Mouse (Mus musculus) forebrain, postnatal 0 days (tissue): ENCODE measurements around the gene Tcf20. TPM values are rescaled to one million over a fixed set of nuclear protein-coding genes. Genes with fewer than 3 reads are reported as not detected.
A peak's percentile ranks its signal among the peaks of the same experiment; 100 is the strongest.

ENCODE experiments used
- ATAC-seq: fragments of 200-750 bp; cut with Nextera tagmentation; 2 replicates; pipeline ENCODE4 v1.8.0; 2017; ENCODE audit warnings: mild to moderate bottlenecking, moderate library complexity
- DNase-seq: peaks from one replicate; pipeline ENCODE4 v3.0.0-alpha.2; 2015
- H3K27ac ChIP-seq: fragments of 300-500 bp; sonication (generic); 2 replicates; pipeline ENCODE4 v1.5.1; 2014; ENCODE audit warnings: low read depth, mild to moderate bottlenecking, antibody characterized with exemption, low read length, moderate library complexity, mixed read lengths
- H3K27me3 ChIP-seq: fragments of 300-500 bp; sonication (generic); 2 replicates; pipeline ENCODE4 v1.6.1; 2014; ENCODE audit warnings: mild to moderate bottlenecking, low read length, mixed read lengths; ENCODE audit not compliant: insufficient read depth
- H3K36me3 ChIP-seq: fragments of 300-500 bp; sonication (generic); 2 replicates; pipeline ENCODE4 v1.6.1; 2014; ENCODE audit warnings: mild to moderate bottlenecking, moderate library complexity; ENCODE audit not compliant: insufficient read depth
- H3K4me1 ChIP-seq: fragments of 300-500 bp; sonication (generic); 2 replicates; pipeline ENCODE4 v1.6.1; 2014; ENCODE audit warnings: antibody characterized with exemption; ENCODE audit not compliant: insufficient read depth
- H3K4me2 ChIP-seq: fragments of 300-500 bp; sonication (generic); 2 replicates; pipeline ENCODE4 v1.6.1; 2014; ENCODE audit warnings: low read depth, mild to moderate bottlenecking, moderate library complexity
- H3K4me3 ChIP-seq: fragments of 300-500 bp; sonication (generic); 2 replicates; pipeline ENCODE4 v1.5.1; 2014; ENCODE audit warnings: low read depth, low read length, mixed read lengths
- H3K9ac ChIP-seq: fragments of 300-500 bp; sonication (generic); 2 replicates; pipeline ENCODE4 v1.6.1; 2014; ENCODE audit warnings: mild to moderate bottlenecking
- H3K9me3 ChIP-seq: fragments of 300-500 bp; sonication (generic); 2 replicates; pipeline ENCODE4 v1.6.1; 2016; ENCODE audit warnings: low read length
- CTCF ChIP-seq: sonication (generic); IDR thresholded peaks from 2 replicates; pipeline ENCODE4 v1.5.1; 2016; ENCODE audit warnings: antibody characterized with exemption, control low read depth, low read depth
- WGBS: fragments of 180-500 bp; shearing (Covaris S2); extraction: QIAGEN DNeasy Blood & Tissue Kit; methylation state at CpG from one replicate; pipeline ENCODE4 v1.1.7; 2014; 5-methylcytosine and 5-hydroxymethylcytosine counted together
- polyA plus RNA-seq: library from polyadenylated mRNA; unstranded; fragments of >200 nt; fragmentation: Nextera tagmentation; extraction: Ambion mirVana; gene quantifications from 2 replicates; pipeline ENCODE4 v1.2.1, GENCODE M21; 2015
- total RNA-seq: library from RNA; depleted of rRNA; stranded (reverse); fragments of >200 nt; gene quantifications from 2 replicates; pipeline ENCODE4 v1.2.3, GENCODE M21; 2014

Gene Tcf20
- total and polyA plus RNA-seq, 2 experiments from 2014 or later: 12.2 to 150 TPM

DNA sequence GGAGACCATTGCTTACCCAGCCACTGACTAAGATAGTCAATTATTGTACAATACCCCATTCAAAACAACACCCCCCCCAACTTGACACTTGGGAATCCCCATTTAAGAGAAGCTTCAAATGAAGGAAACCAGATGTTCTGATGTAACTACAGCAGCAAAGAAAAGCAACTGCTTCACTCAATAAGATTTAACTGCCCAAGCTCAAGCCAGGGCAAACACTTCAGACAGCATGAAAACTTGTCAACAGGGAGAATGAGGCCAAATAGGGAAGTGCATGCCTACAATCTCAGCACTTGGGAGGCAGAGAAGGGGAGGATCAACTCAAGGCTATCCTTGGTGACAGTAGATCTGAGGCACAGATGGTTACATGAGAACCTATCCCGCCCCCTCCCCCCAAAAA lies 166.0 kb downstream of the Tcf20 start:
- Histone ChIP-seq H3K9ac (no peak overlapping the region), H3K27me3 (no peaks in the 10 kb centered on the region), H3K36me3 (peaks cover 8% of the 10 kb centered on the region; the same call in 1 of the 2 replicates), H3K4me3 (no peak overlapping the region), H3K27ac (no peak overlapping the region), H3K4me2 (no peak overlapping the region), H3K9me3 (no peaks in the 10 kb centered on the region), H3K4me1 (no peaks in the 10 kb centered on the region)
- no peak for ATAC-seq
- no peak for TF ChIP-seq CTCF
- no peak for DNase-seq
- 88% methylated on average over 1 of the region's 1 CpGs for WGBS

DNA sequence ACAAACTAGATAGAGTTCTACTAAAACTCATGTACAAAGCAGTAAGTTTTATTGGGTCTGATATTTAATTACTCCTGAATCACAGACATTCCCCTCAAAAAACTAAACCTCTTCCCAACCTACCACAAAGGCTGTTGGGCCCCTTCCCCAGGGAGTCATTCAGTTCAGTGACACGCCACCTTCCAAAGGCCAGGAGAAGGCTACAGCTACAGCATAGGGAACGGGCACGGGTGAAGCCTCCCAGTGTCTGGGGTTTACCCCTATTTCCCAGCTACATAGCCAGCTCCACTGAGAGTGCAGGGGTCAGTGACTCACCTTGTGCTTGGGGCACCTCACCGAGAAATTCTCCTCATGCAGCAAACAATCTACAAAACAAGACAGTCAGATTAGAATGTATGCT lies 172.4 kb downstream of the Tcf20 start:
- H3K27me3 ChIP-seq: no peaks in the 10 kb centered on the region
- peaks cover 15% of the 10 kb centered on the region; the same call in 1 of the 2 replicates for H3K36me3 ChIP-seq
- H3K4me3 ChIP-seq: no peak overlapping the region
- no peak overlapping the region for H3K4me2 ChIP-seq
- DNase-seq (no peak), ATAC-seq (no peak)
- WGBS: 78% methylated on average over 4 of the region's 4 CpGs
- no peak for TF ChIP-seq CTCF
- H3K4me1 ChIP-seq: no peaks in the 10 kb centered on the region
- no peaks in the 10 kb centered on the region for H3K9me3 ChIP-seq
- no peak overlapping the region for H3K27ac ChIP-seq
- H3K9ac ChIP-seq: no peak overlapping the region

DNA sequence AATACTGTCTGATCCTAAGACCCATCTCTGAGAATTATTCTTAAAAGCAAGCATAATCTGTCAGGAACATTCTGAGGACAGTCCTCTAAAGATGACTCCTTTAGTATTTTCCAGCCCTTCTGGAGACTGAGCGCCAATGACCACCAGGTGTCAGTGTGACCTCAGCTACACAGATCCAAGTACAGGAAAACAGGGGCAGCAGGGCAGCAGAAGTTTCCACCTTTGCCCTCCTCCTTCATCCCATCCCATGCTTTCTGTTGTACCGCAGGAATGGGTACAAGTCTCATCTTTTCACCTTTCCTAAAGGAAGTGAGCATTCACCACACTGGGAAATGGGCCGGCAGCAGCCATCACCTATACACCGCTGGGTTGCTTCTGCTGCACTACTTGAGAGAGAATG lies 172.9 kb downstream of the Tcf20 start:
- DNase-seq (peak; percentile 63), ATAC-seq (peak; percentile 51; the same call in 1 of the 2 replicates)
- Histone ChIP-seq H3K36me3 (peaks cover 15% of the 10 kb centered on the region; the same call in 1 of the 2 replicates), H3K27me3 (no peaks in the 10 kb centered on the region), H3K9ac (no peak overlapping the region), H3K4me1 (peaks cover 2% of the 10 kb centered on the region), H3K9me3 (no peaks in the 10 kb centered on the region), H3K4me3 (no peak overlapping the region), H3K27ac (no peak overlapping the region), H3K4me2 (no peak overlapping the region)
- TF ChIP-seq CTCF: peak; percentile 84
- 63% methylated on average over 4 of the region's 4 CpGs for WGBS

DNA sequence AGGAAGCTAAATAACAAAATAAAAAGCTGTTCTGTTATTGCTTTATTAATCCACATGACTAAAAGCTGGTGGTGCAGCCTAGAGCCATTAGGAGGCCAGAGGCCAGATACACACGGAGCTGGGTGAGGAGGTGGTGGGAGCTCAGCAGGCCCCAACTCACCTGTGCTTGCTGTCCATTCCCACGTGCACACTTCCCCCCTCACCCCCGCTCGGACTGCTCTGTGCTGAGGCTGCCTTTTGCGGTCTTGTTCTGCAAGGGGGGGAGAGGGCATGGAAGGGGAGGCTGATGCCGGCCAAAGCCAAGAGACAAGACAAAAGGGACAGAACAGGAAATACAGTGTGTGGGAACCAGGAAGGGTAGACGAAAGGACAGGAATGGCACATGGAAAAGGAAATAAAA lies 173.4 kb downstream of the Tcf20 start:
- ATAC-seq: no peak
- Histone ChIP-seq H3K36me3 (peaks cover 15% of the 10 kb centered on the region; the same call in 1 of the 2 replicates), H3K9me3 (no peaks in the 10 kb centered on the region), H3K9ac (no peak overlapping the region), H3K4me2 (no peak overlapping the region), H3K27me3 (no peaks in the 10 kb centered on the region), H3K4me1 (peaks cover 6% of the 10 kb centered on the region), H3K27ac (no peak overlapping the region), H3K4me3 (no peak overlapping the region)
- no peak for TF ChIP-seq CTCF
- 83% methylated on average over 7 of the region's 7 CpGs for WGBS
- no peak for DNase-seq

DNA sequence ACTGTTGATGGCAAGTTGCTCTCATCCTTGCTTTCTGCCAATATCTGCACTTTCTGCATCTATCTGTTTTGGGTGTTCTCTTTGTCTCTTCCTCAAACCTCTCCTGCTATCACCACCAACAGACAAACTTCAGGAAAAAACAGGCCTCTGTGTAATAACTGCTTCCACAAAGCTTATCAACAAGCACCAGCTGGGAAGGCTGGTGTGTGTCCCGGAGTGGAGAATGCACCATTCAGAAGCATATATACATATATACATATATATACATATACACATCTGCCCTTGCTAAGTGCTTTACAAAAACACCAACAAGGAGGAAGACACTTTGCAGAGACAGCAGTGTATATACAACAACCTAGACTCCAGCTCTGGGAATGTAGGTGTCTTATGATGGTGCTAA lies 177.1 kb downstream of the Tcf20 start:
- Histone ChIP-seq H3K27ac (no peak overlapping the region), H3K4me3 (no peak overlapping the region), H3K9me3 (no peaks in the 10 kb centered on the region), H3K4me1 (peaks cover 6% of the 10 kb centered on the region), H3K9ac (no peak overlapping the region), H3K4me2 (no peak overlapping the region), H3K27me3 (no peaks in the 10 kb centered on the region), H3K36me3 (peaks cover 15% of the 10 kb centered on the region; the same call in 1 of the 2 replicates)
- ATAC-seq (no peak), DNase-seq (no peak)
- WGBS: 91% methylated on average over 1 of the region's 1 CpGs
- no peak for TF ChIP-seq CTCF

DNA sequence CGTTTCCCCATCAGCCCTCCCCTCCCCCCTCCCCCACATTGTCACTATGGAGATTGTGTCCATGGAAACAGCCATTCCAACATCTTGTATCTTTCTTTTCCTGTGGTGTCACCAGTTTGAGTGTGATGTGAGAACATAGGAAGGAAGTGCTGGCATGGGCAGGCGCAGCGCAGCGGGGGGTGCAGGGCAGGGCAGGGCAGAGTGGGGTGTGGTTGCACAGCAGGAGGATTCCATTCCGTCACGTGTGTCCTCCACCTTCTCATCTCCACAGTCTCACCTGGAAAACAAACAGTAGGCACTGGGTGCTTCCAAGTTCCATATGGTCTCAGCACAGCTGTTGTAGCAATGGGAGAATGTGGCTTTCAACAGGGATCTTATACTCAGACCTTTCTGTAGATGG lies 178.2 kb downstream of the Tcf20 start:
- Histone ChIP-seq H3K9me3 (no peaks in the 10 kb centered on the region), H3K27ac (no peak overlapping the region; the same call in 1 of the 2 replicates), H3K36me3 (peaks cover 12% of the 10 kb centered on the region; the same call in 1 of the 2 replicates), H3K4me2 (no peak overlapping the region), H3K9ac (no peak overlapping the region), H3K4me3 (no peak overlapping the region), H3K27me3 (no peaks in the 10 kb centered on the region), H3K4me1 (peaks cover 6% of the 10 kb centered on the region)
- no peak for TF ChIP-seq CTCF
- 63% methylated on average over 6 of the region's 6 CpGs for WGBS
- DNase-seq (peak; percentile 49), ATAC-seq (peak; percentile 40; the same call in 1 of the 2 replicates)

DNA sequence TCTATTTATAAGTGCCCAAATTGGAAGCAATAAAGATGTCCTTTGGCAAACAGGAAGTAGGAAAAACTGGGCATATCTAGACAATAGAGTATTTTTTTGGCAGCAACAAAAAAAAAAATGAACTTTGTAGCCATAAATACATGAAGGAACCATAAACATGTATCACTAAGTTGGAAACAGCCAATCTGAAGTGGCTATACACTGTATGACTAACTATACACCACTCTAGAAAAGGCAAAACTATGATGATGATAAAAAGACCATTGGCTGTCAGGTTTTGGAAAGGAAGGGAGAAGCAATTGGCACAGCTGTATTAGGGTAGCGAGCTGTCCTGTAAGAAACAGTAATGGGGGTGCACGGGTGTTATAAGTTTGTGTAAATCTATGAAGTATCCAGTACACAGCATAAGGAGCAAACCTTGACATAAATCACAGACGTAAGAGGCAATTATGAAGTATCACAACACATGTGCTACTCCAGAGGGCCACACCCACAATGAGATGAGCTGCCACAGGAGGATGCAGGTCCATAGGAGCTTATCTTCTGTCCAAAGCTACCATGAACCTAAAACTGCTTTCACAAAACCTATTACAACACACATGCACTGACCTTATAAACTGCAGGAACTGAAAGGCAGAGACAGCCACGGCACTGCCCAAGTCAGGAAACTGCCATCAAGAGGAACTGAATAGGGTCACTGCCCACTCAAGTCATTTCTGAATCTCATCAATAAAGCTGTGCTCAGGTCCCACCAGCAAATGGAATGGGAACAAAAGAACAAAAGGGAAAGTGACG lies 180.5 kb downstream of the Tcf20 start:
- H3K4me2 ChIP-seq: no peak overlapping the region
- DNase-seq (no peak), ATAC-seq (no peak)
- H3K4me1 ChIP-seq: peaks cover 6% of the 10 kb centered on the region
- H3K4me3 ChIP-seq: no peak overlapping the region
- no peak overlapping the region for H3K9ac ChIP-seq
- H3K27me3 ChIP-seq: no peaks in the 10 kb centered on the region
- no peaks in the 10 kb centered on the region for H3K9me3 ChIP-seq
- no peak for TF ChIP-seq CTCF
- H3K27ac ChIP-seq: no peak overlapping the region
- H3K36me3 ChIP-seq: peaks cover 7% of the 10 kb centered on the region; the same call in 1 of the 2 replicates
- 77% methylated on average over 5 of the region's 5 CpGs for WGBS
